Mouse (Mus musculus): Measurements from ENCODE around the gene Ptprcap.

GRCm38 (mm10) chr19:4190831-4191334 is 37.5 kb downstream of the Ptprcap start, which contains the start of gene Tbc1d10c:
- TF ChIP-seq POLR2A (IDR thresholded peaks at IDR 0.05; ENCODE audit: control insufficient read depth, extremely low read depth, insufficient read depth, low read length, poor library complexity) (peak; percentile 87), CTCF (IDR thresholded peaks at IDR 0.05; ENCODE audit: borderline replicate concordance, control insufficient read depth, extremely low read depth, insufficient read depth, low read length, poor library complexity) (no peak)

Measured in thymus, adult 2 months (tissue).